Mouse (Mus musculus): Measurements from ENCODE around the gene Samd11. TPM values are rescaled to one million over a fixed set of nuclear protein-coding genes. Genes with fewer than 3 reads are reported as not detected.

Gene Samd11
- polyA plus RNA-seq, 1 experiment from 2014 or later, result 1.2 TPM

DNA sequence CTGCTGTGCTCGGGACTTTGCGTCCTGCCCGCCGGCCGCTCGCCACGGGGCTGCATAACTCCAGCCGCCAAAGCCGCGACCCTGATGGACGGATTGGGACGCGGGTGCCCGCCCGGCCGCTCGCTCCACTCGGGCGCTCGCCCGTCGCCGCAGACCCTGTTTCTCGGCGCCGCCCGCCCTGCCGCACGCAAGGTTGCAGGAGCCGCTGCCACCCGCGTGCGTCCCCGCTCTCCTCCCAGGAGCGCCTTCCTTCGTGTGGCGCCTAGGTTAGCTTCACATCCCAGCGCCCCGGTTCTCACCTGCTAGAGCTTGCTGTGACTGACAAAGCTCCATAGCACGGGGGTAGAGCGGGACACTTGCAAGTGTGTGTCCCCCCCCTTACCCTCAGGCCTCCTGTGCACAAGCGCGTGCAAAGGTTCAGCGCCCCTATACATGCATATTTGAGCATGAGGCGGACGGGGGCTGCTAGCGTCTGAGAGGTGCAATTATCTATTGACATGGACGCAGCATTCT, 20.7 kb downstream of the Samd11 start, which contains the start of gene Plekhn1:
TSS of gene Plekhn1 (minus strand) at position 157 of the 513 bp plus-strand sequence.
- Histone ChIP-seq H3K27me3 (replicated peaks) (0 out of 2 replicates have a peak, but pooled peaks cover 2% of the 10 kb centered on the region), H3K36me3 (peaks cover 63% of the 10 kb centered on the region), H3K4me1 (peaks cover 26% of the 10 kb centered on the region), H3K4me2 (peak within 1 kb of the TSS; percentile 93), H3K9ac (peak within 1 kb of the TSS; percentile 87), H3K27ac (replicated peaks) (peak within 1 kb of the TSS; percentile 91), H3K9me3 (no peaks in the 10 kb centered on the region), H3K4me3 (peak within 1 kb of the TSS; percentile 89)
- ATAC-seq (ENCODE audit: extremely low read depth, insufficient number of reproducible peaks, low FRiP score, low TSS enrichment), result no peak
- under 1% methylated on average over 40 of the region's 48 CpGs for WGBS

DNA sequence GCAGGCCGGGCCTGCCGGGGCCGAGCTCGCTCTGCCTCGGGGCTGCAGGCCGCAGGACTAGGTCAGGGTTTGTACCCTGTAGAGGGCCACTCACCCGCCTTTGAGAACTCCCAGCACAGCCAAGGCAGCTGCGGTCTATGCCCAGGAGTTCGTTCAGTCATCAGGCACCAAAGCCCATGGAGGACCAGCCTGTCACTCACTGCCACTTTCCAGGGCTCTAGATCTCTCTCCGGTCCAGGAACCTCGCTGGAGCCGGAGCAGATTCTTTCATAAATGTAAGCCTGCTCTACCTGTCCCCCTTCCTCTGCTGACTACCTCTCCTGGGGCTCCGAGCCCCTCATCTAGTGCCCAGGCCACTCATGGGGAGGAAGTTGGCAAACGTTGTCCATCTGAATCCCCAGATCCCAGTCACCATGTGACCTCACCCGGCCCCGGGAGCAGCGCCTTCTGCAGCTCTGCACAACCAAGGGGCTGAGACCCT, 21.4 kb downstream of the Samd11 start:
- no peak for ATAC-seq (ENCODE audit: extremely low read depth, insufficient number of reproducible peaks, low FRiP score, low TSS enrichment)
- Histone ChIP-seq H3K9me3 (no peaks in the 10 kb centered on the region), H3K36me3 (peaks cover 63% of the 10 kb centered on the region), H3K4me3 (peak overlapping the region; percentile 89), H3K4me2 (peak overlapping the region; percentile 93), H3K4me1 (peaks cover 26% of the 10 kb centered on the region), H3K9ac (peak overlapping the region; percentile 87), H3K27me3 (replicated peaks) (0 out of 2 replicates have a peak, but pooled peaks cover 2% of the 10 kb centered on the region), H3K27ac (replicated peaks) (peak overlapping the region; percentile 59; the same call in 1 of the 2 replicates)
- 4% methylated on average over 17 of the region's 17 CpGs for WGBS

DNA sequence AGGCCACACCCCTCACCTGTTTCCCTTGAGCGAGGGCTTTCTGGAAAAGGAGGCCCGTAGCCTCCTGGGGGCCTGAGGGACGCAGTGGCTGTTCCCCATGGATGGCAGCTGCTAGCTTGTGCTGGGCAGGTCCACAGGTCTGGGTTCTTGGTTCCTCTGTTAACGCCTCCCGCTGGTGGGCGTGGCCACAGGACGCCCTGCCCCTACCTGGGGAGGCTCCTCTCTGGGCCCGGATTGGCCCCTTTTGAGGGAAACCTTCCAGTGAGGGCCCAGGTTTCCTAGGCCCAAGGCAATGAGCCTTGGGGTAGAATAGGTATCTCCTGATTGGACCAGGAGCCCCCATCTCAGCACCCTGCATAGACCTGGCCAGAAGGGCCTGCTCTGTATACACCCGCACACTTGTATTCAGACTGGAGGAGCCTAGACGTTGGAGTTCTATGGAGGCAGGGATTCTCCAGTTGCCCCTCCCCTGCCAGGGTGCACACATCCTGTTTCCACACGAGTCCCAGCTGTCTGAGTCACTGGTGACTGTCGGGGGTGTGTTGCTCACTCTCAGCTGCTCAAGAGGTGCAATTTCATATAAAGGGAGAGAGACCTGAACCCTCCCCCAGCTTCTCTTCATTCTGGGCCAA, 26.9 kb downstream of the Samd11 start:
- peak; percentile 29; the same call in 1 of the 2 replicates for ATAC-seq (ENCODE audit: extremely low read depth, insufficient number of reproducible peaks, low FRiP score, low TSS enrichment)
- peaks cover 44% of the 10 kb centered on the region for H3K36me3 ChIP-seq
- H3K4me3 ChIP-seq, result 0 out of 2 replicates have a peak overlapping the region, but pooled peaks have one; percentile 7
- H3K4me1 ChIP-seq, result peaks cover 19% of the 10 kb centered on the region
- H3K27ac ChIP-seq (replicated peaks), result no peak overlapping the region
- H3K9ac ChIP-seq, result peak overlapping the region; percentile 57
- H3K27me3 ChIP-seq (replicated peaks), result 0 out of 2 replicates have a peak, but pooled peaks cover 2% of the 10 kb centered on the region
- no peaks in the 10 kb centered on the region for H3K9me3 ChIP-seq
- WGBS, result 22% methylated on average over 12 of the region's 12 CpGs
- peak overlapping the region; percentile 51 for H3K4me2 ChIP-seq

DNA sequence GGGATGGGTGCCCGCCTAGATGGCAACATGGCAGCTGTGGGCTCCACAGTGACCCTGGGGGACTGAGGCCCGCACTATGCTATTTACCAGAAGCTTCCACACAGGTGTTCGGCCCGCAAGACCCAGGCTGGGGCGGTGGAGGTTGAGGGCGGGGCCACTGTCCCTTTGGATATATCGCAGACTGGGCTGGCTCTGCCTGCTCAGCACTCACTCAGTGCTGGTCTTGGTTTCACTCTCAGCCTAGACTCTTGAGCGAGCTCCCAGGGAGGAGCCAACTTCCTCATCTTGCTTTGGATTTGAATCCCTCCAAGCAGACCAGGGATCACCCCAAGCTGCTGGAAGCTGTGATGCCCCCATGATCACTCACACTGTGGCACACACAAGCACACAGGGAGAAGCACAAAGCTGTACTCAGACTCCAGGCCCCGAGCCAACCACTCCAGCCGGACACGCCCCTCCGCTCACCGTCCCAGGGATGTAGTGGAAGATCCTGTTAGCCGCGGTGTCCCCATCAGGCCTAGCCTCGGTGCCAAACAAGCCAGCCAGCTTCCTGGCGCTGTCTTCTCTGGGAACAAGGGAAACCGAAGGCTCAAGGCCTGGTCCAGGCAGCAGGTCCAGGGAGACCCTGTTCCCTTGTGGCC, 27.6 kb downstream of the Samd11 start:
- Histone ChIP-seq H3K4me2 (peak overlapping the region; percentile 51), H3K36me3 (peaks cover 39% of the 10 kb centered on the region), H3K4me3 (0 out of 2 replicates have a peak overlapping the region, but pooled peaks have one; percentile 7), H3K9ac (peak overlapping the region; percentile 57), H3K27ac (replicated peaks) (no peak overlapping the region), H3K4me1 (peaks cover 16% of the 10 kb centered on the region), H3K27me3 (replicated peaks) (no peaks in the 10 kb centered on the region), H3K9me3 (no peaks in the 10 kb centered on the region)
- 30% methylated on average over 18 of the region's 18 CpGs for WGBS
- no peak for ATAC-seq (ENCODE audit: extremely low read depth, insufficient number of reproducible peaks, low FRiP score, low TSS enrichment)

DNA sequence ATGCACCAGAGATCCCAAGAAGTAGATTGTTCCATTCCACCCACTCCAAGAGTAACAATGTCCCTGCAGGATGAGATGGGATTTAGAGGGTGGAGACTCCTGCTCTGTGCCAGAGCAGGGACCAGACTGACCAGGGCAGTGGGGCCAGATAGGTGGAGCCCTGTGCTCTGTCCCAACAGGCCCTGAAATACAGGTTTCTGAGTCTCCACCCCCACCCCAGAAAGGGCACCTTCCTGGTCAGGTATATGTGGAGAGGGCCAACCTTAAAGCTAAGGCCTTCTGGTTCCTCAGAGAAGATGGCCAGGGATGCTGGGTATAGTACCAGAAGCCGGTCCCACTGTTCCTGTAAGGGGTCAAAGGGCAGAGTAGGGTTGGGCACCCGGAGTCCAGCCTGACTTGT, 31.2 kb downstream of the Samd11 start:
- H3K9ac ChIP-seq, result no peak overlapping the region
- H3K4me3 ChIP-seq, result no peak overlapping the region
- WGBS, result 71% methylated on average over 2 of the region's 2 CpGs
- H3K9me3 ChIP-seq, result no peaks in the 10 kb centered on the region
- peaks cover 16% of the 10 kb centered on the region for H3K4me1 ChIP-seq
- ATAC-seq (ENCODE audit: extremely low read depth, insufficient number of reproducible peaks, low FRiP score, low TSS enrichment), result no peak
- peaks cover 9% of the 10 kb centered on the region for H3K36me3 ChIP-seq
- H3K27me3 ChIP-seq (replicated peaks), result no peaks in the 10 kb centered on the region
- no peak overlapping the region for H3K4me2 ChIP-seq
- H3K27ac ChIP-seq (replicated peaks), result no peak overlapping the region

DNA sequence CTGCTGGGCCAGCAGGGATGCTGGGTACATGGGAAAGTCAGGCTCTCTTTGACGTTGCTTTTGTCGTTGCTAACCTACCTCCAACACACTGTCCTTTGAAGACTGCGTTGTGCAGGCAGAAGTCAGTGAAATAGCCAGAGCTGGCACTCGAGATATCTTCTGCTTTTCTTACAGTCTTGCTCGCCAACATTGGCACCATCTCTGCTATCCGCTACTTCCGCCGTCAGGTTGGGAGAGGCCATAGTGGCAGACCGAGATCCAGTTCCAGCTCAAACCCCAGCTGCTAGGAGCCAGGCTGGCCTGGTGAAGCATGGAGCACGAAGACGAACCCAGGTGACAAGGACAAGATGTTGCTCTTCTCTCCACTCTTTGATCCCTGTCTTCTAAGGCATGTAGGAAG, 35.5 kb downstream of the Samd11 start:
- WGBS, result 79% methylated on average over 11 of the region's 11 CpGs
- H3K4me3 ChIP-seq, result no peak overlapping the region
- no peak overlapping the region for H3K4me2 ChIP-seq
- no peak overlapping the region for H3K27ac ChIP-seq (replicated peaks)
- H3K27me3 ChIP-seq (replicated peaks), result no peaks in the 10 kb centered on the region
- no peak overlapping the region for H3K9ac ChIP-seq
- peaks cover 23% of the 10 kb centered on the region for H3K4me1 ChIP-seq
- H3K9me3 ChIP-seq, result no peaks in the 10 kb centered on the region
- peaks cover 6% of the 10 kb centered on the region; the same call in 1 of the 2 replicates for H3K36me3 ChIP-seq
- ATAC-seq (ENCODE audit: extremely low read depth, insufficient number of reproducible peaks, low FRiP score, low TSS enrichment), result no peak

DNA sequence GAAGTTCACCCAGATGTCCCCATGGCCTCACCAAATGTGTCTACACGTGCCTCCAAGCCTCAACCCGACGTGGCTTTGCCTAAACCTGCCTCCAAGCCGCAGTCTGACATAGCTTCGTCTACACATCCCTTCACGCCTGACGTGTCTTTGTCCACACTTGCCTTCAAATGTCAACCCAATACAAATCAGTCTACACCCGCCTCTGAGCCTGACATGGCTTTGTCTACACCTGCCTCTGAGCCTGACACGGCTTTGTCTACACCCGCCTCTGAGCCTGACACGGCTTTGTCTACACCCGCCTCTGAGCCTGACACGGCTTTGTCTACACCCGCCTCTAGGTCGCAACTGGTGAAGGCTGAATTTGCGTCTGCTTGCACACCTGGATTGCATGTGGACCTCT, 37.6 kb downstream of the Samd11 start:
- Histone ChIP-seq H3K9me3 (no peaks in the 10 kb centered on the region), H3K4me1 (peaks cover 23% of the 10 kb centered on the region), H3K4me3 (no peak overlapping the region), H3K9ac (no peak overlapping the region), H3K36me3 (peaks cover 6% of the 10 kb centered on the region; the same call in 1 of the 2 replicates), H3K27ac (replicated peaks) (no peak overlapping the region), H3K4me2 (no peak overlapping the region), H3K27me3 (replicated peaks) (no peaks in the 10 kb centered on the region)
- no peak for ATAC-seq (ENCODE audit: extremely low read depth, insufficient number of reproducible peaks, low FRiP score, low TSS enrichment)
- WGBS, result 80% methylated on average over 16 of the region's 16 CpGs

DNA sequence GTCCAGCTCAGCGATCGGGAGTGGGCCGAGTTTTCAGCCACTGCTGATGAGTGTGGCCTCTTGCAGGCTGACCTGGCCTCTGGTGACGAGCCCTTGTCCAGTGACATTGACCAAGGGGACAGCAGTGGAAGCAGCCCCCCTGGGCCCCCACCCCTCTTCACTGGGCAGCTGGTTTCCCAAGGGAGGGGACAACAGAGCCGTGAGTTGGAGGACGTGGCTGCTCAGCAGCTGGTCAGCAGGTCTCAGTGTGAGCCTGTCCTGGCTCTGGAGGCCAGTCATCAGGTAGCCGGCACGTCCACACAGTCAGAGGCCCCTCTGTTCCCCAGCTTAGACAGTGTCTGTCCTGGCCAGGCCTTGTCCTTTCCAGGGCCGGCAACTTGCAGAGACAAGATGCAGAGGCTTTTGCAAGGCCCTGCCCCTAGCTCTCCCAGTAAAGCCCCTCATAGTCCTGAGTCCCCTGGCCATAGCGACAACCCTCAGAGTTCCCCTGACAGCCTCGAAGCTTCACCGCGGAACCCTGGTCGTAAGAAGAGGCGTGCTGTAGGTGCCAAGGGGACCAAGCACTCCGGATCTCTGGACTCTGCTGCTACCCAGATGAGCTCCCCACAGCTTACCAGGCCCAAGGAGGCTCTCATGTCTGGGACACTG, 38.3 kb downstream of the Samd11 start:
- Histone ChIP-seq H3K4me2 (peak overlapping the region; percentile 36), H3K4me3 (no peak overlapping the region), H3K36me3 (no peaks in the 10 kb centered on the region), H3K4me1 (peaks cover 23% of the 10 kb centered on the region), H3K27me3 (replicated peaks) (no peaks in the 10 kb centered on the region), H3K27ac (replicated peaks) (peak overlapping the region; percentile 3; the same call in 1 of the 2 replicates), H3K9me3 (no peaks in the 10 kb centered on the region), H3K9ac (peak overlapping the region; percentile 50)
- no peak for ATAC-seq (ENCODE audit: extremely low read depth, insufficient number of reproducible peaks, low FRiP score, low TSS enrichment)
- WGBS, result 61% methylated on average over 16 of the region's 16 CpGs

DNA sequence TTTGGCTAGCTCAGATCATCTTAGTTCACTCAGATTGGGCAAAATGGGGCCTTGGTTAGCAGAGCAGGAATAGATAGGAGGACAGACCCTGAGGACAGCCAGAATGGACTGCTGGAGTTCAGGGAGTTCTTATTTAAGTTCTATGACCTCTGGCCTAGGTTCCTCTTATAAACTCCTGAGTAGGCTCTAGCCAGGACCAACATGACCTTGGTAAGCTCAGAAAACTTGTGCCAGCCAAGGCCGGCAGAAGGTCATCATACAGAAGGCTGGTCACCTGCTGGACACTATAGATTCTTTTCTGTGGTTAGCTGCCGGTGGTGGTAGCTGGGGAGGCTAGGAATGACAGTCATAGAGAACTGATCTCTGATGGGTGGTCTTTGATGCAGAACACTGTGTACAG, 39.3 kb downstream of the Samd11 start:
- Histone ChIP-seq H3K27ac (replicated peaks) (peak overlapping the region; percentile 76), H3K4me2 (peak overlapping the region; percentile 36), H3K9me3 (no peaks in the 10 kb centered on the region), H3K4me3 (peak overlapping the region; percentile 13), H3K4me1 (peaks cover 23% of the 10 kb centered on the region), H3K36me3 (no peaks in the 10 kb centered on the region), H3K9ac (no peak overlapping the region), H3K27me3 (replicated peaks) (no peaks in the 10 kb centered on the region)
- ATAC-seq (ENCODE audit: extremely low read depth, insufficient number of reproducible peaks, low FRiP score, low TSS enrichment), result no peak
- WGBS, result 71% methylated on average over 2 of the region's 2 CpGs

DNA sequence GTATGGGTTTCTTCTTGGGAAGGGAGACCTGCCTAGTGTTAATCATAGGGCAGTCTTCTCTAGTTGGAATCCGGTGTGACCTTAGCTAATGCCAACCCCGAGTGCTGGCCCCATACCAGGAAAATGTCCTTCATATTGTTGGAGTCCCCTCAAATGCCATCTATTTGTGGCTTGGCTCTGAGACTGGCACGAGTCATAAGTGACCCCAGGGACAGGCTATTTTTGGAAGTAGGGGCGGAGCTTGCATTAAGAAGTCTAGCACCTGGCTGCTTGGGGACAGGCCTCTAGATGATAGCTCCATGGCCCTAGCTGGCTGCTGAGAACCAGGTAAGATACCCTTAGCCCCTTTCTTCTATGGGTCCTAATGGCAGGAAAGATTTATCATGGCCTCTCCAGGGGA, 39.8 kb downstream of the Samd11 start, which contains the start of gene Perm1:
TSS of gene Perm1 (plus strand) at position 220 of the 400 bp plus-strand sequence.
- Histone ChIP-seq H3K27ac (replicated peaks) (peak within 1 kb of the TSS; percentile 76), H3K4me1 (peaks cover 23% of the 10 kb centered on the region), H3K27me3 (replicated peaks) (no peaks in the 10 kb centered on the region), H3K4me3 (peak within 1 kb of the TSS; percentile 13), H3K36me3 (no peaks in the 10 kb centered on the region), H3K9ac (no peak within 1 kb of the TSS), H3K4me2 (peak within 1 kb of the TSS; percentile 36), H3K9me3 (no peaks in the 10 kb centered on the region)
- 38% methylated on average over 4 of the region's 4 CpGs for WGBS
- ATAC-seq (ENCODE audit: extremely low read depth, insufficient number of reproducible peaks, low FRiP score, low TSS enrichment), result peak; percentile 25; the same call in 1 of the 2 replicates

DNA sequence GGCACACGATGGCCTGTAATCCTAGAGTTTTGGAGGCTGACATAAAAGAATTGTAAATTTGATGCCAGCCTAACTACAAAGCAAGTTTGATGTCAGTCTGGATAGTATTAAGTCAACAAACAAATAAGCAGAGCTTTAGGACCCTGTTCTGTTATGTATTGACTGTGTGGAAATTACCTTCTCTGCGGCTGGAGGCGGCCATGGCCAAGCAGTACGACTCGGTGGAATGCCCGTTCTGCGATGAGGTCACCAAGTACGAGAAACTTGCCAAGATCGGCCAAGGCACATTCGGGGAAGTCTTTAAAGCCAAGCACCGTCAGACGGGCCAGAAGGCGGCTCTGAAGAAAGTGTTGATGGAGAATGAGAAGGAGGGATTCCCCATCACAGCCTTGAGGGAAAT, 42.3 kb downstream of the Samd11 start:
- Histone ChIP-seq H3K4me2 (no peak overlapping the region), H3K4me3 (no peak overlapping the region), H3K9ac (no peak overlapping the region), H3K27me3 (replicated peaks) (no peaks in the 10 kb centered on the region), H3K4me1 (peaks cover 23% of the 10 kb centered on the region), H3K9me3 (no peaks in the 10 kb centered on the region), H3K36me3 (no peaks in the 10 kb centered on the region), H3K27ac (replicated peaks) (no peak overlapping the region)
- no peak for ATAC-seq (ENCODE audit: extremely low read depth, insufficient number of reproducible peaks, low FRiP score, low TSS enrichment)
- 88% methylated on average over 13 of the region's 13 CpGs for WGBS
